Mouse (Mus musculus) C2C12 (cell line): ENCODE data around the gene Tmem38b.

ENCODE experiments used
- CEBPB ChIP-seq: IDR thresholded peaks from one replicate; pipeline ENCODE4 v1.6.1; 2011; ENCODE audit warnings: low read depth, mild to moderate bottlenecking, control low read depth, moderate library complexity
- CTCF ChIP-seq: IDR thresholded peaks from one replicate; pipeline ENCODE4 v1.5.1; 2011; ENCODE audit not compliant: control insufficient read depth, insufficient read depth, insufficient read length
- FOSL1 ChIP-seq: IDR thresholded peaks from one replicate; pipeline ENCODE4 v1.8.0; 2011; ENCODE audit warnings: mild to moderate bottlenecking, low read length; ENCODE audit not compliant: poor library complexity, insufficient read depth, severe bottlenecking
- MAX ChIP-seq: IDR thresholded peaks from one replicate; pipeline ENCODE4 v1.6.1; 2011; ENCODE audit warnings: mild to moderate bottlenecking, control low read depth
- MYOG ChIP-seq: IDR thresholded peaks from one replicate; pipeline ENCODE4 v1.6.1; 2011; ENCODE audit not compliant: control insufficient read depth, insufficient read length; ENCODE audit errors: extremely low read depth
- USF1 ChIP-seq: IDR thresholded peaks from one replicate; pipeline ENCODE4 v1.6.1; 2011; ENCODE audit warnings: low read depth, mild to moderate bottlenecking, control low read depth, moderate library complexity

DNA sequence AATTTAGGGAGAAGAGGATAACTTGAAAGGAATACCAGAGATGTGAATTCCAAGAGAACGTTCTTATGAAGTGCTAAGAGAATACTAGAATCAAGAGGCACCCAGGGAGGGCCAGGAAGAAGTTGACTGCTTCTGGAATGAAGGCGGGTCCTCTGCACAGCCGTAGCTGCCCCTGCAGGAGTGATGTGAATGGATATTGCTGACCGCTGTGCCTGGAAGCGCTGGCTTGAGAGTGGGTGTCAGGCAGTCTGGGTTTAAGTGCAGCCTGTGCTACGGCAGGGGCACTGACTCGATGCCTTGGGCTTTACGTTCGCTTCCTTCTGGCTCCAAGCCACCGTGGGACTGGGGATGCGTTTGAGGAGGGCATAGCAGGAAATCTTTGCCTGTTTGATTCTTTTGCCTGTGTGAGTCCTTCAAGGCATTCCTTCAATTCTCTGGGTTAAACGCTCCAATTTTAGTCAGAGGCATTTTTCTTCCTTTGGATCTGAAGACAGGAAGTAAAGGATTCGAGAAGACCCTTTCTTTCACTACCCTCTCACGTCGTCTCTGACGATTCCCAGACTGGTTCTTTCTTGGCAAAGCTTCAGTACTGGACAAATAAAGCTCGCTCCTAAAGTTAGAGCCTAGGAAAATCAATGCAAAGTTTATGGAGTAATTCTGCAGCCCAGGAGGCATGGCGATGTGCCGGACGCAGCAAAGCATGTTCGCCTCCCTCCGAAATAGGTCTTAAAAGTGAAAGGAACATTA is 60.7 kb downstream of the Tmem38b start:
- TF ChIP-seq CTCF = no peak
- TF ChIP-seq MYOG = no peak
- TF ChIP-seq MAX = no peak
- TF ChIP-seq CEBPB = no peak
- TF ChIP-seq USF1 = no peak
- no peak for TF ChIP-seq FOSL1
